Mouse (Mus musculus) C2C12 (cell line): ENCODE measurements around the gene Slc43a2. TPM values are rescaled to one million over a fixed set of nuclear protein-coding genes. Genes with fewer than 3 reads are reported as not detected.

ENCODE experiments used
- H3K27me3 ChIP-seq: one replicate; pipeline ENCODE4 v1.6.1; 2011; ENCODE audit not compliant: control insufficient read depth, insufficient read depth, insufficient read length
- H3K36me3 ChIP-seq: one replicate; pipeline ENCODE4 v1.6.1; 2011; ENCODE audit not compliant: control insufficient read depth, insufficient read depth
- H3K4me3 ChIP-seq: one replicate; pipeline ENCODE4 v1.5.1; 2011; ENCODE audit warnings: mild to moderate bottlenecking, control low read depth; ENCODE audit not compliant: poor library complexity, insufficient read depth, severe bottlenecking
- H3K79me2 ChIP-seq: one replicate; pipeline ENCODE4 v1.6.1; 2011; ENCODE audit not compliant: control insufficient read depth, insufficient read depth
- H3K79me3 ChIP-seq: one replicate; pipeline ENCODE4 v1.6.1; 2011; ENCODE audit warnings: low read depth, control low read depth
- H3ac ChIP-seq: one replicate; pipeline ENCODE3; 2011; ENCODE audit warnings: low read depth; ENCODE audit not compliant: control insufficient read depth, insufficient read length
- CEBPB ChIP-seq: IDR thresholded peaks from one replicate; pipeline ENCODE4 v1.6.1; 2011; ENCODE audit warnings: low read depth, mild to moderate bottlenecking, control low read depth, moderate library complexity
- CTCF ChIP-seq: IDR thresholded peaks from one replicate; pipeline ENCODE4 v1.5.1; 2011; ENCODE audit not compliant: control insufficient read depth, insufficient read depth, insufficient read length
- FOSL1 ChIP-seq: IDR thresholded peaks from one replicate; pipeline ENCODE4 v1.8.0; 2011; ENCODE audit warnings: mild to moderate bottlenecking, low read length; ENCODE audit not compliant: poor library complexity, insufficient read depth, severe bottlenecking
- MAX ChIP-seq: IDR thresholded peaks from one replicate; pipeline ENCODE4 v1.6.1; 2011; ENCODE audit warnings: mild to moderate bottlenecking, control low read depth
- MYOD1 ChIP-seq: IDR thresholded peaks from one replicate; pipeline ENCODE4 v1.6.1; 2011; ENCODE audit warnings: low read depth; ENCODE audit not compliant: control insufficient read depth, insufficient read length
- MYOG ChIP-seq: IDR thresholded peaks from one replicate; pipeline ENCODE4 v1.6.1; 2011; ENCODE audit not compliant: control insufficient read depth, insufficient read length; ENCODE audit errors: extremely low read depth
- USF1 ChIP-seq: IDR thresholded peaks from one replicate; pipeline ENCODE4 v1.6.1; 2011; ENCODE audit warnings: low read depth, mild to moderate bottlenecking, control low read depth, moderate library complexity
- polyA plus RNA-seq: library from polyadenylated mRNA; unstranded; fragments of >200 nt; fragmentation: generic; extraction: Trizol; gene quantifications from one replicate; pipeline ENCODE4 v1.2.1, GENCODE M21; 2012; ENCODE audit warnings: missing spikeins

Gene Slc43a2
- polyA plus RNA-seq, 1 experiment = 2.2 TPM

GRCm38 (mm10) chr11:75578609-75579008, 47.1 kb downstream of the Slc43a2 start:
- no peak for TF ChIP-seq MYOG
- no peak for TF ChIP-seq CEBPB
- TF ChIP-seq FOSL1 = no peak
- no peak for TF ChIP-seq MAX
- no peak for TF ChIP-seq MYOD1
- no peak for TF ChIP-seq USF1
- TF ChIP-seq CTCF = no peak
- H3K79me2 ChIP-seq = no peaks in the 10 kb centered on the region
- H3ac ChIP-seq = no peak overlapping the region
- no peaks in the 10 kb centered on the region for H3K79me3 ChIP-seq
- no peaks in the 10 kb centered on the region for H3K27me3 ChIP-seq
- H3K36me3 ChIP-seq = no peaks in the 10 kb centered on the region
- no peak overlapping the region for H3K4me3 ChIP-seq

- Histone ChIP-seq H3K36me3 (no peaks in the 10 kb centered on the region), H3K79me2 (no peaks in the 10 kb centered on the region), H3ac (no peak overlapping the region), H3K27me3 (no peaks in the 10 kb centered on the region), H3K4me3 (no peak overlapping the region), H3K79me3 (no peaks in the 10 kb centered on the region)
- TF ChIP-seq FOSL1 (no peak), CEBPB (no peak), MYOG (no peak), USF1 (no peak), MYOD1 (no peak), CTCF (no peak), MAX (no peak)
These were observed 50.1 kb downstream of the Slc43a2 start for GRCm38 (mm10) chr11:75581495-75582149.

- H3K79me2 ChIP-seq = peaks cover 6% of the 10 kb centered on the region
- no peaks in the 10 kb centered on the region for H3K36me3 ChIP-seq
- H3ac ChIP-seq = no peak overlapping the region
- TF ChIP-seq CTCF = no peak
- TF ChIP-seq MYOD1 = no peak
- TF ChIP-seq USF1 = no peak
- no peak for TF ChIP-seq FOSL1
- TF ChIP-seq MYOG = no peak
- TF ChIP-seq CEBPB = no peak
- no peak for TF ChIP-seq MAX
- H3K79me3 ChIP-seq = peaks cover 3% of the 10 kb centered on the region
- no peak overlapping the region for H3K4me3 ChIP-seq
- no peaks in the 10 kb centered on the region for H3K27me3 ChIP-seq
These were observed 52.0 kb downstream of the Slc43a2 start for GRCm38 (mm10) chr11:75583521-75583920.

GRCm38 (mm10) chr11:75585061-75585460, 53.6 kb downstream of the Slc43a2 start:
- Histone ChIP-seq H3ac (no peak overlapping the region), H3K79me2 (peaks cover 22% of the 10 kb centered on the region), H3K36me3 (peaks cover 5% of the 10 kb centered on the region), H3K79me3 (peaks cover 19% of the 10 kb centered on the region), H3K4me3 (no peak overlapping the region), H3K27me3 (no peaks in the 10 kb centered on the region)
- TF ChIP-seq MYOG = no peak

- H3K79me2 ChIP-seq = peaks cover 31% of the 10 kb centered on the region
- H3K27me3 ChIP-seq = no peaks in the 10 kb centered on the region
- TF ChIP-seq MYOD1 = no peak
- TF ChIP-seq CEBPB = no peak
- TF ChIP-seq FOSL1 = no peak
- TF ChIP-seq USF1 = no peak
- TF ChIP-seq MAX = no peak
- TF ChIP-seq MYOG = no peak
- TF ChIP-seq CTCF = no peak
- H3K79me3 ChIP-seq = peaks cover 27% of the 10 kb centered on the region
- H3K36me3 ChIP-seq = peaks cover 12% of the 10 kb centered on the region
- no peak overlapping the region for H3K4me3 ChIP-seq
- no peak overlapping the region for H3ac ChIP-seq
These were observed 54.5 kb downstream of the Slc43a2 start for GRCm38 (mm10) chr11:75585978-75586377.

- H3K4me3 ChIP-seq = no peak overlapping the region
These were observed 55.5 kb downstream of the Slc43a2 start for GRCm38 (mm10) chr11:75586963-75587362.

More at GRCm38 (mm10) chr11:75586963-75587362, 55.5 kb downstream of the Slc43a2 start:
- no peak overlapping the region for H3ac ChIP-seq
- peaks cover 36% of the 10 kb centered on the region for H3K79me3 ChIP-seq
- TF ChIP-seq CEBPB (no peak), MYOG (no peak), FOSL1 (no peak), MYOD1 (no peak), CTCF (no peak), USF1 (no peak), MAX (no peak)
- H3K36me3 ChIP-seq = peaks cover 18% of the 10 kb centered on the region
- H3K79me2 ChIP-seq = peaks cover 41% of the 10 kb centered on the region
- H3K27me3 ChIP-seq = no peaks in the 10 kb centered on the region
